ENCODE assay signal across 12 mouse cellular contexts in genomic region chr2:167853411-167853821, GRCm38 (mm10).
DNase-seq lines count a peak whose midpoint lies in the region; ATAC-seq lines count a peak whose summit lies in the region.
"Had no signal": no experiment of that assay in that cellular context is flagged by ENCODE, and none has a peak within 500 bp of the region (broad histone marks: within the 10 kb centered on the region; RNA-seq: fewer than 3 reads in every experiment).

No protein-coding gene starts in this region.

- H3K4me1 ChIP-seq in kidney, embryonic 14.5 days (ENCODE audit: control insufficient read depth, insufficient read depth, low read length): peaks cover 42% of the 10 kb centered on the region
- H3K4me1 ChIP-seq: midbrain, embryonic 15.5 days had no signal

- no peaks in the 10 kb centered on the region for H3K9me3 ChIP-seq in kidney, embryonic 14.5 days (ENCODE audit: control insufficient read depth, low read length)
- H3K9me3 ChIP-seq: midbrain, embryonic 15.5 days; stomach, embryonic 15.5 days had no signal

- WGBS in kidney, embryonic 14.5 days: 54% methylated on average over 8 of the region's 8 CpGs

- no peak overlapping the region for H3K9ac ChIP-seq in kidney, embryonic 14.5 days (ENCODE audit: low read depth, low read length)
- H3K9ac ChIP-seq: midbrain, embryonic 15.5 days; stomach, embryonic 15.5 days had no signal

- H3K27me3 ChIP-seq in kidney, embryonic 14.5 days (ENCODE audit: control insufficient read depth, insufficient read depth, low read length): no peaks in the 10 kb centered on the region
- H3K27me3 ChIP-seq: midbrain, embryonic 15.5 days; stomach, embryonic 15.5 days had no signal

- DNase-seq in cerebellum, postnatal 10 days: peak; percentile 28 to 49
- DNase-seq in cerebellum, postnatal 4 days (ENCODE audit: low spot score in 2 of 2): no peak
- peak; percentile 54 for DNase-seq in kidney, adult 9 months
- peak; percentile 51 for DNase-seq in adrenal gland, postnatal 25 days
- DNase-seq in heart, postnatal 36 days: peak; percentile 55 to 68
- DNase-seq in testis, postnatal 14 days (ENCODE audit: low spot score): no peak
- DNase-seq: cerebellum, adult 8-10 months; right cerebral cortex, postnatal 25 days had no signal

- no peak for ATAC-seq in kidney, embryonic 14.5 days (ENCODE audit: low FRiP score, low TSS enrichment)
- no peak for ATAC-seq in monocyte, adult 5-6 weeks (replicated peaks; ENCODE audit: insufficient number of reproducible peaks, low FRiP score, low TSS enrichment, poor library complexity, severe bottlenecking)
- ATAC-seq: midbrain, embryonic 15.5 days had no signal

- no peaks in the 10 kb centered on the region for H3K36me3 ChIP-seq in kidney, embryonic 14.5 days (ENCODE audit: control insufficient read depth, insufficient read depth, low read length)
- H3K36me3 ChIP-seq: midbrain, embryonic 15.5 days; stomach, embryonic 15.5 days had no signal

- intact Hi-C loops in heart, postnatal 36 days (cut with DNase I): loop anchor here (5.0 kb wide), 1 partner anchor 161 kb away; no protein-coding TSS in a partner anchor

- no peak overlapping the region for H3K27ac ChIP-seq in kidney, embryonic 14.5 days (ENCODE audit: low read depth, low read length)
- H3K27ac ChIP-seq: midbrain, embryonic 15.5 days had no signal

- no peak overlapping the region for H3K4me2 ChIP-seq in kidney, embryonic 14.5 days (replicated peaks; ENCODE audit: low read depth, low read length)
- H3K4me2 ChIP-seq: midbrain, embryonic 15.5 days; stomach, embryonic 15.5 days had no signal

- no peak overlapping the region for H3K4me3 ChIP-seq in kidney, embryonic 14.5 days (ENCODE audit: low read length)
- H3K4me3 ChIP-seq: midbrain, embryonic 15.5 days; stomach, embryonic 15.5 days had no signal

Comparison
In these comparisons a context has a peak if more than half of its experiments do, and no peak if none do; other contexts are left out.
1. DNase-seq: peak in cerebellum, postnatal 10 days (2 of 2), kidney, adult 9 months (single experiment), adrenal gland, postnatal 25 days (single experiment) and heart, postnatal 36 days (2 of 2); none in cerebellum, postnatal 4 days (0 of 2) and testis, postnatal 14 days (single experiment).